Mouse (Mus musculus) stomach, embryonic 16.5 days (tissue): ENCODE results near the gene Taar7e. TPM values are rescaled to one million over a fixed set of nuclear protein-coding genes. Genes with fewer than 3 reads are reported as not detected.

ENCODE experiments used
- polyA plus RNA-seq: library from polyadenylated mRNA; unstranded; fragments of >200 nt; fragmentation: Nextera tagmentation; extraction: Ambion mirVana; gene quantifications from 2 replicates; pipeline ENCODE4 v1.2.1, GENCODE M21; 2015

Gene Taar7e
- polyA plus RNA-seq, 1 experiment from 2014 or later, result not detected

Other genes starting within 250 kb of the Taar7e start
- gene Slc18b1, start 240.6 kb upstream of the Taar7e start, polyA plus RNA-seq, result 15.4 and 18.3 TPM in 2 replicates
- 0.31 and 0.57 TPM in 2 replicates for gene Vnn3, start 186.2 kb upstream of the Taar7e start, polyA plus RNA-seq
- 2.0 and 2.9 TPM in 2 replicates for gene Vnn1, start 142.9 kb upstream of the Taar7e start, polyA plus RNA-seq
- gene Taar1, start 117.3 kb upstream of the Taar7e start, polyA plus RNA-seq, result not detected in 2 replicates
- 0.30 and 0.31 TPM in 2 replicates for gene Taar2, start 99.0 kb upstream of the Taar7e start, polyA plus RNA-seq
- gene Taar3, start 88.1 kb upstream of the Taar7e start, polyA plus RNA-seq, result not detected in 2 replicates
- not detected in 2 replicates for gene Taar4, start 77.1 kb upstream of the Taar7e start, polyA plus RNA-seq
- not detected in 2 replicates for gene Taar5, start 66.9 kb upstream of the Taar7e start, polyA plus RNA-seq
- gene Taar6, start 52.0 kb upstream of the Taar7e start, polyA plus RNA-seq, result not detected in 2 replicates
- not detected in 2 replicates for gene Taar7a, start 44.1 kb upstream of the Taar7e start, polyA plus RNA-seq
- gene Taar7b, start 37.7 kb upstream of the Taar7e start, polyA plus RNA-seq, result not detected in 2 replicates
- not detected in 2 replicates for gene Taar7d, start 10.4 kb upstream of the Taar7e start, polyA plus RNA-seq
- gene Taar7f, start 11.9 kb downstream of the Taar7e start, polyA plus RNA-seq, result not detected in 2 replicates
- not detected in 2 replicates for gene Taar8a, start 38.9 kb downstream of the Taar7e start, polyA plus RNA-seq
- gene Taar8b, start 54.7 kb downstream of the Taar7e start, polyA plus RNA-seq, result not detected in 2 replicates
- not detected in 2 replicates for gene Taar8c, start 64.3 kb downstream of the Taar7e start, polyA plus RNA-seq
- gene Taar9, start 71.9 kb downstream of the Taar7e start, polyA plus RNA-seq, result not detected in 2 replicates
- 102 TPM in 2 replicates for gene Stx7, start 111.7 kb downstream of the Taar7e start, polyA plus RNA-seq
- 11.0 and 11.3 TPM in 2 replicates for gene Moxd1, start 185.9 kb downstream of the Taar7e start, polyA plus RNA-seq